Mouse (Mus musculus): ENCODE measurements around the gene Gm17545.

Gm17545 gene

DNA sequence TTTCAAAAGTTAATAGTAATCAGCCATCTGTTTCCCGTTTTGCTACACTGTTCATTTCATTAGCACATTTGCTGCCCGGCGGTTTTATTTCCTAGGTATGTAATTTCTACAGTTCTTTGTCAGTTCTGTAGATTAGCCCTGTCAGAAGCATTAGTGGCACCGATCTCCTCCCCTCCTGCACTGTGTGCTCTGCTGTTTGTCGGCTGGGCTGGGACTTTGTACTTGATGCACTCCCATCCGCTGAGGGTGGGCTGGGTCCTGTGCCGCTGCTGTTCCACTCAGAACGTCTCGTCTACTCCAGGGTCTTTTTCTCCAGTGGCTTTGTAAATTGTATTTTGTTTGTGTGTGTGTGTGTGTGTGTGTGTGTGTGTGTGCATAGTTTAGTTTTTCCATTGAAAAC lies 34.9 kb downstream of the Gm17545 start:
- DNase-seq (ENCODE audit: low spot score in 2 of 2): no peak

DNA sequence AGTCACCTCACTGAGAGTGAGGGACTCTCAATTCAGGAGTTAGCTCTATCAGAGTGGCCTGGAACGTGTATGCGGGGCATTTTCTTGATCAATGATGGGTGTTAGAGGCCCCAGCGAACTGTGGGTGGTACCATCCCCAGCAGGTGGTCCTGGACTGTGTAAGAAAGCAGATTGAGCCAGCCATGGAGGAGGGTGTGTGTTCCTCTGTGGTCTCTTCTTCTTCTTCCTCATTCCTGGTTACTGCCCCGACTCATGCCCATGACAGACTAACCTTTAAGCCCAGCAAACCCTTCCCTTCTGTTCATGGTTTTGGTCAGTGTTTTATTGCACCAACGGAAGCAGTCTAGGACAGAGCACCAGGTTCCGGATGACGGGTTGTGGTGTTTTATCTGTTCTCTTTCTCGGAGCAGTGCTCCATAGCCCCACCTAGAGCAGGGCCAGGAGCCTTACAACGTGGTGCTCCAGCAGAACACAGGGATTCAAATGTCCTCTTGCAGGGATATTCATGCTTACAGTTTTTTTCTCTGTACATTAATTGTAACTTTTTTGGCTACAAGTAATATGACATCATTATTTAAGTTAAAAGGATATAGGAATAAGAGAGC lies 40.2 kb downstream of the Gm17545 start:
- no peak for DNase-seq (ENCODE audit: low spot score in 2 of 2)

DNA sequence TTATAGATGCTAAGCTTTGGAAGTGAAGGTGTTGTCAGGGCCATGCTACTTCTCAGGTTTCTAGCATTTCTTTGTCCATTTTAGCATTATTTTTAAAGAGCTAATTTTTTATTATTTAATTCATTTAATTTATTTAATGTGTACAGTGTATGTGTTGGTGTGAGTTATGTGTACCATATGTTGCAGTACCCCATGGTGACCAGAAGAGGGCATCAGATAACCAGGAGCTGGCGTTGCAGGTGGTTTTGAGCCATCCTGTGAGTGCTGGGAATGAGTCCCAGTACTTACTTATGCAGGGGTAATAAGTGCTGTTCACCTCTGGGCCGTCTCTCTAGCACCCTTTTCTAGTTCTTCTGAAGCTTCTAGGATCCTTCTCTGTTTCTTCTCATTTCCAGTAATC lies 41.0 kb downstream of the Gm17545 start:
- no peak for DNase-seq (ENCODE audit: low spot score in 2 of 2)

DNA sequence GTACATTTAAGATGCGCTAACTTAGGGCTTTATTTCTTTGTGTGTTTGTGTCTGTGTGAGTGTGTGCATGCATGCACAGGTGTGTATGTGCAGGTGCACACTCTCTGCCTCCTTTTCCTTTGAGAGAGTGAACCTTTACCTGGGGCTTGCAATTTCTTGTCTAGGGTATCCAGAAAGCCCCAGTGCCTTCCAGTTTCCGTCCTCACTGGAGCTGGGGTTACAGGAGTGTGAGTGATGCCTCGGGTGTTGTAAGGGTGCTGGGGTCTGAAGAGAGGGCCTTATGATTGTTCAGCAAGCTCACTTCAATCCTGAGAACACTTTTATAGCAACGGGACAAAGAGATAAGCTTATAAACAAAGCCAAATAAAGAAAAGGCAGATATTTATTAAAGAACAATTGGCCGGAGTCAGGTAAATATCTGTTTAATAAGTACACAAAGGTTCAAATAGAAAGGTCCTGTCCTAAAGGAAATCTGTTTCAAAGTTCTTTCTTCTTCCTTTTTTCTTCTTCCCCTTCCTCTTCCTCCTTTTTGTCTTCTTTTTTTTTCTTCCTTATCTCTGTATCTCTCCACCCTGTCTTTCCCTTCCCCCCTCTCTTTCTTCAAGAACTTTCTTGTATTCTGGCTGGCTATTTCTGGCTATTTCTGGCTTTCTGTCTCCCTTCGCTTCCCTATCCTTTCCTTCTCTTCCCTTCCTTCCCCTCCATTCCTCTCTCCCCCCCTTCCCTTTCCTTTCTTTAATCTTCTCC lies 43.1 kb downstream of the Gm17545 start:
- no peak for DNase-seq (ENCODE audit: low spot score in 2 of 2)

DNA sequence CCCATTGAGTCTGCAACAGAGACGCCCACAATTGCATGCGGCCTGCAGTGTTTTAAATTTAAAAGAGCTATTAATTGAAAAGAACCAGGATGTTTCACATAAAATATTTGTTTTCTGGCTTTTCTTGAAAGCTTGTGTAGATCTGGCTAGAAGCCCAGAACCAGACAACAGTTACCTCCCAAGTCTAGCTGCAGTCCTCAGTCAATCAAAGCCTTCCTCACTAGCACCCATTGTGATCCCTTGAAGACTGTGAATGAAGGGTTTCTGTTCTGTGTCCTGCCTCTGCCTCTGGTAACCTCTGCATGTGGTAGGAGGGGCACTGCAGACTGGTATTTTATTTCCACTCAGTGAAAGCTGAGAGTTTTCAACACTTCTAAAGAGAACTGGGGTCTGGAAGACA lies 48.9 kb downstream of the Gm17545 start:
- DNase-seq (ENCODE audit: low spot score in 2 of 2): no peak

DNA sequence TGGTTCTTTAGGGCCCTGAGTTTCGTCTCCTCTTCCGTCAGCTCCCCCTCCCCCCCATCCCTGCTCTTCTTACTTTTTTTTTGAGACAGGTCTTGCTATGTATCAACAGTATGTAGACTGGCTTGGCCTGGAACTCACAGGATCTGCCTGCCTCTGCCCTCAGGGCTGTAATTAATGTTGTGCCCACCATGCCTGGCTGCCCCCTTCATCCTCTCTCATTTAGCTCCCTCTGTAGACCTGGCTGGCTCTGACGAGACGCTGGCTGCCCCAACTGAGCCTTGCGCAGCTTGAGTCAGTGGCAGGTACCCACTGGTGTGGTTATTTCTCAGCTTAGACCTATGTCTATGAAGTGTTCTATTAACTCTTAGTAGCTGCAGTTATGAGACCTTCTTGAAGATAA lies 49.5 kb downstream of the Gm17545 start:
- no peak for DNase-seq (ENCODE audit: low spot score in 2 of 2)

DNA sequence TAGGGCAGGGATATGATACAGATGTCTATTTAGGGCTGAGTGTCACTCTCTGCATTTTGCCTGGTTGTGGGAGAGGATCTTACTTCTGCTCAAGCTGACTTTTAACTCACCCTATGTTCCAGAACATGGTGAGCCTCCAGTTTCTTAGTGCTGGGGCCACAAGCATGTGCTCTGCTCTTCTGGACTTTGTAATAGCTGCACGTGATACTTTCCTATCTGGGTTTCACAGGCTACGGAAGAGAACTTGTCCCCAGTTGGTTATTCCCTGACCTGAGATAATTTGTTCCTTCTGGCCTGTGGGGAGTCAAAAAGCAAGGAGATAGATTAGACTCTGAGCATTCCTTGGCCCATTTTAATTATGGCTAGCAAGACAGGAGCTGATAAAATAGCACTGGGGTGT lies 51.5 kb downstream of the Gm17545 start:
- no peak for DNase-seq (ENCODE audit: low spot score in 2 of 2)
